Mouse (Mus musculus): ENCODE results near the gene Ly6g6d.
A peak's percentile ranks its signal among the peaks of the same experiment; 100 is the strongest.
"Not testable (repeated sequence)": the region's sequence is repeated elsewhere in the genome, so short reads cannot be mapped to it uniquely, and the experiment has no call there.

Gene Ly6g6d

DNA sequence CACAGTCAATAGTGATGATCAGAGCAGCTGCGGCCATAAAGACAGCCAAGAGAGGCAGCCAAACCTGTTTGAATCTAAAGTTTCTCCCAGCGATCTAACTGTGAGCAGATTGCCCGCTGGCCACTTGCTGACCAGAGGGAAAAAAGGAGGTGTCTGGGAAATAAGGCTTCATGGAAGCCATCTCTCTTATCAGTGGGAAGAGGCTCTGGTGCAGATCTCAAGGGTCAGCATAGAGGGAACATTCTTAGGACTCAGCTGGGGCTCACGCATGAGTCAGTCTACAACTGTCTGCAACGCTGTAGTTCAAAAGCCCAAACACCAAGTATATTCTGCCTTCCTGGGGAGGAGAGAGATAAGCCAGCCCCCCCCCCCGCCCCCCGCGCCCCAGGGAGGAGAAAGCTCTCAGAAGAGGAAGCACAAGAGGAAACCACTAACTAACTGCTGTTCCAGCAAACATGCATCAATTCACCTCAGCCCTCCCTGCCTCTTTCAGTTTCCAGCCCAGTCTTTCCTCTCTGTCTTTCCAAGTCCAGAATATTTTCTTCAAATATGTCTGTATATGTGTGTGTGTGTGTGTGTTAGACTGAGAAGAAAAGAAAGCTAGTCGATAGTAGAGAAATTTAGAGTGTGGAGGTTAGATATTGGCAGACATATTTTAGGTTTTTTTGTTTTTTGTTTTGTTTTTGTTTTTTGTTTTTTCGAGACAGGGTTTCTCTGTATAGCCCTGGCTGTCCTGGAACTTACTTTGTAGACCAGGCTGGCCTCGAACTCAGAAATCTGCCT, 29.5 kb downstream of the Ly6g6d start:
- no peak for DNase-seq

GRCm38 (mm10) chr17:35047688-35048087, 30.2 kb downstream of the Ly6g6d start:
- DNase-seq, result no peak

DNA sequence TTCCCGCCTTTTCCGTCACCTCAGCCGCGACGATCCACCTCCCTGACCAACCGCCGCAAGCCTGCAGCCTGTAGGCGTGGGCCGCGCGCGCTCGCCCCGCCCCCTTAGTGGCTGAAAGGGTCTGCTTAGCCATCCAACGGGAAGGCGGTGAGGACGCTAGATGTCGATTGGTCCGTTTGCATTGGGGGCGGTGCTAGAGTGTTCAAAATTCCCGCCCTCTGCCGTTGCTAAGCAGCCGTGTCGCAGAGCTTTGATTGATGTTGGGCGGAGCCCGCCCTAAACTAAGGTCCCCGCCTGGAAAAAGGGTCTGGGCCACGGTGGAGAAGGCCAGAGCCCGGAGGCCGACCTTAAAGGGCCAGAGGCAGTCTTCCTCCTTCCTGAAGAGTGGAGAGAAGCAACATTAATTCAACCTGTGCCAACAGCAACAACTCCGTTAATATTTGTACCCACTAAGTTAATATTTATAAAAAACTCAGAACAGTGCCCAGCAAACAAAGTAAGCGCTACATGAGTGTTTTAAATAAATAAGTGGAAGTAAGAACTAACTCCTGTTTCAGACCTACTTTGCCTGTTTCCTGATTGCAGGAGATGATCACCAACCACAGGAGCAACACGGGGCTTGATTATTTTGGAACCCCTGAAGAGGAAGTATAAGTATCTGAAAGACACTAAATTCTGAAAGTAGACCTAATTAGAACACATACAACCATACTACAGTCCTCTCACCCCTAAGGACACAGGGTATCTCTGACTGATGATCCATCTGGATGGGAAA, 31.0 kb downstream of the Ly6g6d start, which contains the start of gene Msh5:
TSS of gene Msh5 (minus strand) at position 65 of the 775 bp plus-strand sequence.
- DNase-seq, result peak; percentile 99

DNA sequence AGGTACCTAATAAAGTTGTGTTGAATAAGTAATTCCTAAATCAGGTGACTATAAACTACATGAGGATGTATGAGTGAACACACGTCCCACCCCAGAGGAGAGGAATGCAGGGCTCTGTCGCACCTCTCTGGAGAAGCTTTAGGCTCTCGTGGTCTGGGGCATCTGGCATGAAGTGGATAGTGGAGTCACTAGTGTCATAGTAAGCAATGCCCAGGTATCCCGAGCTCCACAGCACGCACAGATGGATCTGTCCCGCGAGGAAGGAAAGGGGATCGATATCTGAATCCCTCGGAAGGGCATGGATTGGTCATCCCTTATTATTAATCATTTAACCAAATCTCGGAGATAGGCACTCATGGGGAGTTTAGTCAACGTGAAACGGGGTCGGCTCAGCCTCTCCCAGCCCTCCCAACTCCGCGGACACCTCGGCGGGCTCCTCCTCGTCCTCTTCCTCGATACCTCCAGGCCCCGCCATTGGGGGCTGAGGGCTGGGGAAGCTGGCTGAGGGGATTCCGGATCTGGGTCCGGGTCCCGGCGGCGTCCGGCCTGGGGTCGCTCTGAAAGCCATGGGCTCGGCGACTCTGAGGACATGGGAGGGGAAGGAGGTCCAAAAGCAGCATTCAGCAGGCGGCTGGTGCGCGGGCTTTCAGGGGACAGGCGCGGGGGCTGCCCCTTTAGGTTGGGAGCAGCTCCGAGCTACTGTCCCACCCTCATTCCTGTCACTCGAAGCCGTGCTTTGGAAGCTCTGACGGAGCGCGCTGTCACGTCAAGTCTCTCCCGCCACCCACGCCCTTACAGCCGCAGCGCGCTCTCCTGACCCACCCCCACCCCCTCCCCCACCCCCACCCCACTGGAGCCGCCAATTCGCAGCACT, 31.8 kb downstream of the Ly6g6d start:
- no peak for DNase-seq

- no peak for DNase-seq
Observed at GRCm38 (mm10) chr17:35044904-35045806, 32.7 kb downstream of the Ly6g6d start.

GRCm38 (mm10) chr17:35043794-35044193, 34.1 kb downstream of the Ly6g6d start:
- DNase-seq, result no peak

DNA sequence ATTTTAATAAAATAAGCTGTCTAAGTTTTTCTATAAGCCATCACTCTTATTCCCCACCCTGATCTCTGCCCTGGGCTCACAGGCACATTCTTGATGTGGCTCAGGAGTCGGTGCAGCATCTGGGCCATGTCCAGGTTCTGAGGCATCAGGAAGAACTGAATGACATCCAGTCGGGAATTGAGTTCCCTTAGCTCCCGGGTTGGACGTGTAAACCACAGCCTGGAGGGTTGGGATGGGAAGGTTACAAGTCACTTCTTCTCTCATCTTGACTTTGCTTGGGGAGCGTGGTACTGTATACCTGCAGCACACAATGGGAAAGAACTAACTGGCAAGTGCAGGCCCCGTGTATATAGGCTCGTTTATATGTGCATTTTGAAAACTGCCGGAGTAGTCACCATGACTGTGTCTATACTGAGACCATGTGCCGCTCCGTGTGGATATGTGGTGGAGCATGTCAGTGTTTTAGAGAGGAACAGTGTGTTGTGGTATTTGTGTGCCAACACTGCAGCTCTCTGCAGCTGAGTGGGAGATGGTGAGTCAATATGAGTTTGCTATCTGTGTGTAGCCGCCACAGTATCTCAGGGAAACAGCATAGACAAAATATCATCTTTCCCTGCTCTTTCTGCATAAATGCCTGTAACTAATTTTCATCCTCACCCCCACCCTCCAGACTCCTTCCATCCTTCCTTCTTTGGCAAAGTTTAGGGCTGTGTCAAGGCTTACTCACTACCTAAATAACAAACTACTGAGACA, 38.6 kb downstream of the Ly6g6d start:
- no peak for DNase-seq

GRCm38 (mm10) chr17:35034896-35035295, 43.0 kb downstream of the Ly6g6d start:
- no peak for DNase-seq

- not testable (repeated sequence) for DNase-seq
Observed at GRCm38 (mm10) chr17:35033703-35034102, 44.2 kb downstream of the Ly6g6d start.

- DNase-seq, result peak in 1 of 2 experiments; percentile 19
Observed at GRCm38 (mm10) chr17:35032323-35032870, 45.5 kb downstream of the Ly6g6d start.

DNA sequence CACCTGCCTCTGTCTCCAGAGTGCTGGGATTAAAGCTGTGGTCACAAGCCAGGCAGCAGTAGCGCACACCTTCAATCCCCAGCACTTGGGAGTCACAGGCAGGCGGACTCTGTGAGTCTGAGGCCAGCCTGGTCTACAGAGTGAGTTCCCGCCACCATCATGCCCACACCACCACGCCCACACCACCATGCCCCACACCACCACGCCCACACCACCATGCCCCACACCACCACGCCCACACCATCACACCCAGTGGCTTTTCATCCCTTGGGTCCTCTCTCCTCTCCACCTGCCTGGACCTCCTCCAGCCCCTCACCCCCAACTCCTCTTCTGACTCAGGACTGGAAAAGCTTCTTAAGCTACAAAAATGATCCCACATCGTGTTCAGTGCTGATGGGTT, 46.0 kb downstream of the Ly6g6d start:
- DNase-seq, result peak in 1 of 2 experiments; percentile 18

- no peak for DNase-seq
Observed at GRCm38 (mm10) chr17:35031272-35031671, 46.6 kb downstream of the Ly6g6d start.

GRCm38 (mm10) chr17:35029691-35030532, 48.0 kb downstream of the Ly6g6d start:
- peak; percentile 28 to 36 for DNase-seq

DNA sequence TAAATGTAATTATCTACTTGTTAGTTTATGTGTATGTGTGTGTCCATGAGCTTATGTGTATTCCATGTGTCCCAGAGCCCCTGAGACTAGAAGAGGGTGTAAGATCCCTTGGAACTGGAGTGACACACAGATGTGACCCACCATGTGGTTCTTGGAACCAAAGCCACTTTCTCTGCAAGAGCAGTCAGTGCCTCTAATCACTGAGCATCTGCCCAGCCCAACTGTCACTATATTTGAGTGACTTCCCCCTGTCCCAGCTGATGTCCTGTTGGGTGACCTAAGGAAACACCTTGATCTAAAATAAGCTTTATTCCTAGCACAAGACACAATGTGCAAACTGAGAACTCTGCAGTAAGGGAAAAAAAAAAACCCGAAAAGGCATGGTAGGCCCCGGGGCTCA, 49.5 kb downstream of the Ly6g6d start:
- DNase-seq, result no peak

DNA sequence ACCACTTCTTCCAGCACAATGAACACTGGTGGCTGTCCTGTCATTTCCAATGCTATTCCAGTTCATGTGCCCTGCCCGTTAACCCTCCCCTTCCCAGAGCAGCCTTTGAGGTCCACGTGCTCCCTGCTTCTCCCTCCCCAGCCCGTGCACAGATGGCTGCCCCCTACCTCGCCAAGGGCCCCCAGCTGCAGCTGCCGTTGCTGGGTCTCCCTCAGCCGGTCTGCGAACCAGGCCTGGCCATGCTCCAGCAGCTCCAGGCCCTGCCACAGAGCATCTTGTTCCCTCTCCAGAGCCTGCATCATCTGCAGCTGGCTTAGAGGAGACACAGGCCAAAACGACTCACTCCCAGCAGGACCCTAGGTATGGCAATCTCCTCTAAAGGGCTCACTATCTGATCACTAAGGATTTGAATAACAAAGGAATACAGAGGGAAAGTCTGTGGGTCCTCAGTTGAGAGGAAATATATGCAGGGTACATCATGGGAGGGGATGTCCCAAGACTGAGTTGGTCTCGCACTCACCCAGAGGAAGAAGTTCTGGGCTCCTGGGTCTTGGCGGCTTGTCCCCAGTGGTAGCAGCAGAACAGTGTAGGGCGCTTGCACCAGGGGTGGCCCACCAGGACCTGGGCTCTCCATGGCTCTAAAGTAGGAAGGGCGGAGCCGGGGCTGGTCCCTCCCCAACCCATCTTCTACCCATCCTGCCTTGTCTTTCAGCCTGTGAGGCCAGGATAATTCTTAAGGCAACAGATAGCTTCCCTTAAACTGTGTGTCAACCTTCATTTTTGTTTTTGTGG, 50.4 kb downstream of the Ly6g6d start, which contains the start of gene Sapcd1:
TSS of gene Sapcd1 (minus strand) at position 740 of the 792 bp plus-strand sequence.
- DNase-seq, result peak in 1 of 2 experiments; percentile 52

DNA sequence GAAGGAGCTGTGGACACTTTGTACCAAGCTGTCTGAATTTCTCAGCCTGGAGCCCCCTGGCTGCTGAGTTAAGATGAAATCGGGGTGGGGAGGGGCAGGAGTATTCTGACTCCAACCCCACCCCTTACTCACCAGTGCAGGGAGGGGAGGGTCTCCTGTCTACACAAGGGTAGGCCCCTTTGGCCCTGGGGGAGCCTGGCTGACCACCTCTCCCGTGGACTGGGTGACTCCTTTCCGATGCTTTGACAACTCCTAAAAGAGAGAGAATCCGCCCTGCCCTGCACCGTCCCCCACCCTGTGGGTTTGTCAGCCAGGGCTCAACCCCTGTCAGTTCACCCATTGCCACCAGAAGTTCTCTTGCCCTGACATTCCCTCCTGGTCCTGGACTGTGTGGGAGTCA, 51.7 kb downstream of the Ly6g6d start:
- DNase-seq, result peak in 1 of 2 experiments; percentile 17

GRCm38 (mm10) chr17:35024691-35025488, 53.0 kb downstream of the Ly6g6d start:
- DNase-seq, result peak; percentile 49 to 58

GRCm38 (mm10) chr17:35024261-35024660, 53.6 kb downstream of the Ly6g6d start:
- peak in 1 of 2 experiments; percentile 18 for DNase-seq

Data from lung, postnatal 4 days (tissue).